Mouse (Mus musculus) heart, postnatal 0 days (tissue): ENCODE data around the gene H2afy.

Experiments used
- CTCF ChIP-seq: IDR thresholded peaks from 2 replicates; pipeline ENCODE4 v1.5.1; 2016; ENCODE audit warnings: antibody characterized with exemption, control low read depth, low read depth
- EP300 ChIP-seq: IDR thresholded peaks from 2 replicates; pipeline ENCODE4 v1.6.1; 2016; ENCODE audit warnings: antibody characterized with exemption, low read depth

- no peak for TF ChIP-seq CTCF
- TF ChIP-seq EP300: no peak
These were observed 111.6 kb downstream of the H2afy start for GRCm38 (mm10) chr13:56024410-56025026.
